Mouse (Mus musculus) E14TG2a.4 (cell line): ENCODE data around the gene Fat3.

Experiments
- CTCF ChIP-seq: conservative IDR thresholded peaks from 2 replicates; pipeline ENCODE4 v1.5.1; 2014; ENCODE audit warnings: low read length
- POU5F1 ChIP-seq: IDR thresholded peaks from 2 replicates; pipeline ENCODE4 v1.6.1; 2014; ENCODE audit warnings: low read length, borderline replicate concordance

- TF ChIP-seq CTCF (no peak), POU5F1 (no peak)
Measured at GRCm38 (mm10) chr9:16387527-16387926, 113.6 kb downstream of the Fat3 start.
